Mouse (Mus musculus) intestine, embryonic 14.5 days (tissue): ENCODE measurements around the gene Bmp4. TPM values are rescaled to one million over a fixed set of nuclear protein-coding genes. Genes with fewer than 3 reads are reported as not detected.

Experiments used
- polyA plus RNA-seq: library from polyadenylated mRNA; unstranded; fragments of >200 nt; fragmentation: Nextera tagmentation; extraction: Ambion mirVana; gene quantifications from 2 replicates; pipeline ENCODE4 v1.2.1, GENCODE M21; 2014

Gene Bmp4
- polyA plus RNA-seq, 1 experiment from 2014 or later = 62.9 TPM

Other genes with a start within 250 kb of the Bmp4 start
- 0.69 and 1.2 TPM in 2 replicates for gene Gm15217, start 11.3 kb downstream of the Bmp4 start, polyA plus RNA-seq